Mouse (Mus musculus) embryonic facial prominence, embryonic 10.5 days (tissue): Measurements from ENCODE around the gene Donson. TPM values are rescaled to one million over a fixed set of nuclear protein-coding genes. Genes with fewer than 3 reads are reported as not detected.
A peak's percentile ranks its signal among the peaks of the same experiment; 100 is the strongest.
"Not testable (repeated sequence)": the region's sequence is repeated elsewhere in the genome, so short reads cannot be mapped to it uniquely, and the experiment has no call there.

Source experiments
- DNase-seq: peaks from one replicate; pipeline ENCODE4 v3.0.0-alpha.2; 2017; ENCODE audit warnings: low spot score
- H3K27ac ChIP-seq: fragments of 300-500 bp; sonication (generic); replicated peaks from 2 replicates; pipeline ENCODE4 v1.5.1; 2016; ENCODE audit warnings: mild to moderate bottlenecking
- H3K27me3 ChIP-seq: fragments of 300-500 bp; sonication (generic); replicated peaks from 2 replicates; pipeline ENCODE4 v1.6.1; 2016; ENCODE audit warnings: low read depth, mild to moderate bottlenecking; ENCODE audit not compliant: poor library complexity, severe bottlenecking
- H3K36me3 ChIP-seq: fragments of 300-500 bp; sonication (generic); replicated peaks from 2 replicates; pipeline ENCODE4 v1.6.1; 2016; ENCODE audit warnings: mild to moderate bottlenecking, moderate library complexity
- H3K4me1 ChIP-seq: fragments of 300-500 bp; sonication (generic); 2 replicates; pipeline ENCODE4 v1.6.1; 2016
- H3K4me3 ChIP-seq: fragments of 300-500 bp; sonication (generic); 2 replicates; pipeline ENCODE4 v1.5.1; 2016; ENCODE audit warnings: mild to moderate bottlenecking, moderate library complexity
- H3K9me3 ChIP-seq: fragments of 300-500 bp; sonication (generic); 2 replicates; pipeline ENCODE4 v1.6.1; 2016; ENCODE audit warnings: mild to moderate bottlenecking
- WGBS: fragments of 180-500 bp; shearing (Covaris S2); methylation state at CpG from one replicate; pipeline ENCODE4 v1.1.7; 2016; 5-methylcytosine and 5-hydroxymethylcytosine counted together
- polyA plus RNA-seq: library from polyadenylated mRNA; unstranded; fragments of >200 nt; fragmentation: Nextera tagmentation; extraction: Ambion mirVana; gene quantifications from 2 replicates; pipeline ENCODE4 v1.2.1, GENCODE M21; 2016

The Donson gene
- polyA plus RNA-seq, 1 experiment from 2014 or later = 37.5 TPM

DNA sequence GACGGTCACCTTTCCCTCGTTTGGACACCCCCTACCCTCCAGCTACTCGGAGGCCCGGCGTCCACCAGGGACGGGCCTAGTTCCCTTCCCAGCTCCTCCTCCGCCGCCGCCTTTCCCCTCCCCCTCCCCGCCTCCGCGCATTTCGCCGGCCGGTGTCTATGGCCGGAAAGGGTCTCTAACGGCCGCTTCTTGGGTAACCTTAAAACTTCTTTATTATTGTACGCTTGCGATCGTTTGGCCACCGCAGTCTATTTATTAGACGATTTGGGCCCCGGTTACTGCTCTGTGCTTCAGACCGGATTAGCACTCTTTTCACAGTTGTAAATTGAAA is 40.4 kb downstream of the Donson start:
- WGBS = under 1% methylated on average over 25 of the region's 25 CpGs
- peak; percentile 88 for DNase-seq
- Histone ChIP-seq H3K27me3 (no peaks in the 10 kb centered on the region), H3K4me1 (peaks cover 15% of the 10 kb centered on the region), H3K9me3 (no peaks in the 10 kb centered on the region), H3K27ac (peak overlapping the region; percentile 99), H3K4me3 (peak overlapping the region; percentile 85), H3K36me3 (peaks cover 38% of the 10 kb centered on the region)

DNA sequence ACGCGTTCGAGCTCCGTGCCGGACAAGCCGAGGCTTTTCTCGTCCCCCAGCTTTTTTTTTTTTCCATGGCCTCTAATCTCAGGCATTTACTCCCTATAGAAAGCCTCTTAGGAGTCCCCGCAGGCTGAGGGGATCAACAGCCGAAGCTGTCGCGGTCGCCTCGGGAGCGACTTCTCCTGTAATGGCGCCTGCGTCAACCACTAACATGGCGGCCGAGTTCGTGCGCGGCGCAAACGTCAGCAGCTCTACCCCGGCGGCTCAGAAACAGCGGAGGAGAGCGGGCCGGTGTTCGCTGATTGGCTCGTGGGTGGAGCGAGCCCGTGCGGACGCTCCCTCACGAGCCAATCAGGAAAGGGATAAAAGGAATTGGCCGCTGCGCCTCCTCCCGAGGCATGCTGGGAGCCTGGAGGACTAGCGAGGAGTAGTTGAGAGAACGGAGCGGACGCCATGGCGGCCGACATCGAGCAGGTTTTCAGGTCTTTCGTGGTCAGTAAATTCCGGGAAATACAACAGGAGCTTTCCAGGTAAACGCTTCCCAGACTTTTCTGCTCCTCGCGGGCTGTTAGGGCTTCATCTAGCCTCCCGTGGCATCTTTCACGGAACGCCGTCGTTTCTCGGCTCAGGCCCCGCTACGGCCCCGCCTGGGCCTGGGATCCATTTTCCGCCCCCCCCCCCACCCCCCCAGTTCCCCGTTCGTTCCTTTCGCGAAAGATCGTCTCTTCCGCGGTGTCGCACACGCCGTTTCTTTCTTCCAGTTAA is 40.9 kb downstream of the Donson start, which contains the start of gene Son:
Gene Son, plus strand, starts transcription at position 46 of the 759 bp plus-strand sequence.
- Histone ChIP-seq H3K36me3 (peaks cover 38% of the 10 kb centered on the region), H3K27me3 (no peaks in the 10 kb centered on the region), H3K9me3 (no peaks in the 10 kb centered on the region), H3K27ac (peak within 1 kb of the TSS; percentile 99), H3K4me1 (peaks cover 15% of the 10 kb centered on the region), H3K4me3 (peak within 1 kb of the TSS; percentile 85)
- DNase-seq = peak; percentile 97
- under 1% methylated on average over 70 of the region's 70 CpGs for WGBS

DNA sequence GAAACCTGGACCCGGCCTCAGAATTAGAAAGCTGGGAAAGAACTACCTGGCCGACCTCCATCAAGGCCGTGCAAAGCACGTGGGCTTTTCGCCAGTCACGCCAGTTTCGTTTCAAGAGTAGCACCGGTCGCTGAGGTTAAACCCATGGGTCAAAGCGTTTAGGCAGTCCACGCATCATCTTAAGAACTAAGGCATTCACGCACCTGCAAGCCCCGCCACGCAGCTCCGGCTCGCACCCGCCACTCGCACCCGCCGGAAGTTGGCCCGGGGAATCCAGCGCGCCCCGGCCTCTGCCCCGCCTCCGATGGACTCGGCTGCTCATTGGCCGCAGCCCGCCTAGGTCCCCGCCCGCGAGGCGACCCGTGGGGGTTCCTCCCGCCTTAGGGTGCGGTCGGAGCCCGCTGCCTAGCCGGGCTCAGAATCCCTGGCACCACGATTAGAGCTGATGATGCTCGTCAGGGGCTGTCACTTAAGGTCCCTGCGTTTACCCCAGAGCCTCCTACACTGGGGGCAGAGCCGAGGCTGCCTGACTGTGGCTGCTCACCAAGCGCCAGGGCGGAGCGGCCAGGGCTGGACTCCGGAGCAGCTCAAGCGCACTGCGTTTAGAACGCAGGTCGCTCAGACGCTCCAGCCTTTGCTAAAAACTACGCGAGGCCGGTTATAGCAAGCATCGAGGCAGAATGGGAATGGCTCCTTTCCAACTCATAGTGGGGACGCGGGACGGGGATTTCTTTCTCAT is 41.7 kb downstream of the Donson start, which contains the start of gene Gart:
Gene Gart, minus strand, starts transcription at position 272 of the 739 bp plus-strand sequence.
- H3K4me3 ChIP-seq = peak within 1 kb of the TSS; percentile 85
- DNase-seq = peak; percentile 95
- H3K36me3 ChIP-seq = peaks cover 38% of the 10 kb centered on the region
- H3K9me3 ChIP-seq = no peaks in the 10 kb centered on the region
- H3K27ac ChIP-seq = peak within 1 kb of the TSS; percentile 99
- peaks cover 15% of the 10 kb centered on the region for H3K4me1 ChIP-seq
- H3K27me3 ChIP-seq = no peaks in the 10 kb centered on the region
- under 1% methylated on average over 59 of the region's 59 CpGs for WGBS

DNA sequence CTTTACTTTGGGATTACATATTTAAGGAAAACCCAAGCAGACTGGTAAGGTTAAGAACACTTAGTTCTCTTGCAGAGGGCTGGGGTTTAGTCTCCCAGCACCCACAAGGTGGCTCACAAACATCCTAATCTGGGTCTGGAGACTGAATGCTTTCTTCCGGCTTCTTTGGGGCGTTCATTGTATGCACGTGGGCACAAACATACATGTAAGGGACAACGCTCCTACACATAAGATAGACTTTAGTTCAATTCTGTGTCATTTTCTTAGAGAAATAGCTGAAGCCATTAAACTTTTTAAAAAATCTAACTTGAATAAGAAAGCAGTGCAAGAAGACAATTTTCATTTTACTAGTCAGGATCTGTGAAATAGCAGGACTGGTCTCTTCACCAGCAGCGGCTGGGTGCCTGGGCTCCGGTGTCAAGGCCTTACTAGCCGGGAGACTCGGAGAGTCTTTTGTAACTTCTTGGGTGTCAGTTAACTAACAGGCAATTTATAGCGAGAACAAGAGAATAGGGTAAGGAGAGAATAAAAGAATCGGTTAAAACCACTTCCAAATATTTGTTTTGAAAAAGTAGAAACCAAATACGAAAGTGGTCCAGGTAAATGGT is 42.5 kb downstream of the Donson start:
- H3K36me3 ChIP-seq = peaks cover 38% of the 10 kb centered on the region
- WGBS = 2% methylated on average over 11 of the region's 11 CpGs
- peak overlapping the region; percentile 85 for H3K4me3 ChIP-seq
- no peaks in the 10 kb centered on the region for H3K9me3 ChIP-seq
- peak; percentile 28 for DNase-seq
- H3K4me1 ChIP-seq = peaks cover 15% of the 10 kb centered on the region
- H3K27me3 ChIP-seq = no peaks in the 10 kb centered on the region
- H3K27ac ChIP-seq = peak overlapping the region; percentile 99

DNA sequence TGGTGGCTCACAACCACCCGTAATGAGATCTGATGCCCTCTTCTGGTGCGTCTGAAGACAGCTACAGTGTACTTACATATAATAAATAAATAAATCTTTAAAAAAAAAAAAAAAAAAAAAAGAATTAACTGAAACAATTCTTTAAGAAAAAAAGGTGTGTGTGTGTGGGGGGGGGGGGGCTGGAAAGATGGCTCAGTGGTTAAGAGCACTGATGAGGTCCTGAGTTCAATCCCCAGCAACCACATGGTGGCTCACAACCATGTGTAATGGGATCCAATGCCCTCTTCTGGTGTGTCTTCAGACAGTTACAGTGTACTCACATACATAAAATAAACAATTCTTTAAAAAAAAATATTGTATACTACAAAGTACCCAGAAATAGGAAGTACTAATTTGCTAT is 43.1 kb downstream of the Donson start:
- not testable (repeated sequence) for DNase-seq, H3K9me3 ChIP-seq, H3K27ac ChIP-seq, H3K27me3 ChIP-seq
- Histone ChIP-seq H3K4me1 (peaks cover 15% of the 10 kb centered on the region), H3K36me3 (peaks cover 39% of the 10 kb centered on the region), H3K4me3 (peak overlapping the region; percentile 85)
- 67% methylated on average over 1 of the region's 2 CpGs for WGBS

DNA sequence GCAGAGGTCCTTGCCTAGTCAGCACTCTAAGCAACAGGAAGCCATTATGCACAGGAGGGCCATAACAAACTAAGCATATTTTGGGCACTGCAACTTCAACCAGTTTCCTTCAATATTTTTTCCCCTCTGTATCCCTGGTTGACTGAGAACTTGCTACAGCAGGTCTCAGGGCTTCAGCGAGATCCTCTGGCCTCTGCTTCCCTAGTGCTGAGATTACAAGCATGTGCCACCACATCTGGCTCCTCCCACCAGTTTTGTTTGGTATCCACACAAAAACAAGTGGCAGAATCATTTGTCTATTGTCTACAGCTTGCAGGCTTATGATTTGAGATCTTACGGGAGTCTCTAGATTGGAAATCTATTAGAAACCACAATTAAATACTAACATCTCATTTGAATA is 43.7 kb downstream of the Donson start:
- Histone ChIP-seq H3K9me3 (no peaks in the 10 kb centered on the region), H3K4me3 (no peak overlapping the region), H3K4me1 (peaks cover 10% of the 10 kb centered on the region), H3K27ac (no peak overlapping the region), H3K27me3 (no peaks in the 10 kb centered on the region), H3K36me3 (peaks cover 41% of the 10 kb centered on the region)
- DNase-seq = no peak
- 86% methylated on average over 2 of the region's 2 CpGs for WGBS

DNA sequence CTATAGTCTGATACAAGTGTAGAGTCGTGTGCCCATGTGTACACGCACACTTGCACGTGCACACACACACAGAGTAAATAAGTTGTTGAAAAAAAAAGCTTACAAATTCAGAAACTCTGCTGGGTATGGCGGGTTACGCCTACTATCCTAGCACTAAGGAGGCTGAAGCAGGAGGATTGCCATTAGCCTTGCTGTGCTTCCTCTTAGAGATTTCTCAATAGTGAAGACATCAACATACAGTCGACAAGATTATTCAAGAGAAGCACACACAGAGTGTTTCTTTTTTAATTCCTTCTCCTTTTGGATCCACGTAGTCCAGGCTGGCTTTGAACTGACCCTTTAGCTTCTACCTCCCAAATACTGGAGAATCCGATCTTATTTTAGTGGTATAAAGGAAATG is 48.4 kb downstream of the Donson start:
- WGBS = 95% methylated on average over 8 of the region's 8 CpGs

DNA sequence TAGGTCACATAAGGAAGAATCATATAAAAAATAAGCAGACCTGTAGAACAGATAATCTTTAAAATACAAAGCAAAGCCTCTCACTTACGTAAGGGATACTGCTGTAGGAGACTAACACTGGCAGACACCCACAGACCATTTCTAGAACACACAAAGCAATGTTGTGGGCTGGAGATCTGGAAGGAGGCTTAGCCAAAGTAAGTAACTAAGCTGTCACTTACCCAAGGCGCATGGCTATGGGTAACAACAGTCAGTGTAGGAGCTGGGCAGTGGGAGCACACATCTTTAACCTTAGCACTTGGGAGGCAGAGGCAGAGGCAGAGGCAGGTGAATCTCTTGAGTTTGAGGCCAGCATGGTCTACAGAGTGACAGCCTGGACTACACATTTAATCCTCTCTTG is 48.9 kb downstream of the Donson start:
- H3K27me3 ChIP-seq = no peaks in the 10 kb centered on the region
- WGBS = 93% methylated on average over 2 of the region's 2 CpGs
- H3K9me3 ChIP-seq = no peaks in the 10 kb centered on the region
- peaks cover 92% of the 10 kb centered on the region for H3K36me3 ChIP-seq
- no peak overlapping the region for H3K4me3 ChIP-seq
- no peaks in the 10 kb centered on the region for H3K4me1 ChIP-seq
- no peak overlapping the region for H3K27ac ChIP-seq
- DNase-seq = no peak

More for the DNA sequence above, 48.4 kb downstream of the Donson start:
- peaks cover 89% of the 10 kb centered on the region for H3K36me3 ChIP-seq
- H3K4me3 ChIP-seq = no peak overlapping the region
- no peak for DNase-seq
- H3K27me3 ChIP-seq = no peaks in the 10 kb centered on the region
- no peaks in the 10 kb centered on the region for H3K9me3 ChIP-seq
- no peaks in the 10 kb centered on the region for H3K4me1 ChIP-seq
- H3K27ac ChIP-seq = no peak overlapping the region

DNA sequence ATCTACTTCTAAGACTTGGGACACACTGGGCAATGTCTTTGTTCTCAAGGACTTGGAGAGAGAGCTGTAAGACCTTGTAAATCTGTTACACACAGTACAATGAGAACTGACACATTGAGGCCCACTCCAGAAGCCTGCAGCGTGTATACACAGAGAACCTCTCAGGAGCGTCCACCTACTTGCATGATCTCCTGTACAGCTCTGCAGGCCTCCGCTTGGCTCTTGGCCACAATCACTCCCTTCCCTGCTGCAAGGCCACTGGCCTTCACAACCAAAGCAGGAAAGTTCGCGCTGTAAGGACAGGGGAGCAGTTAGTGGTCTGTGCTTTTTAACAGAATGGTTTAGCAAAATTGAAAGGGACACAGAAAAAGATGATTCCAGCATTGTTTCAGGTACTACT is 49.4 kb downstream of the Donson start:
- Histone ChIP-seq H3K4me3 (no peak overlapping the region), H3K9me3 (no peaks in the 10 kb centered on the region), H3K4me1 (no peaks in the 10 kb centered on the region), H3K27me3 (no peaks in the 10 kb centered on the region), H3K27ac (no peak overlapping the region), H3K36me3 (peaks cover 96% of the 10 kb centered on the region)
- no peak for DNase-seq
- 93% methylated on average over 5 of the region's 5 CpGs for WGBS

DNA sequence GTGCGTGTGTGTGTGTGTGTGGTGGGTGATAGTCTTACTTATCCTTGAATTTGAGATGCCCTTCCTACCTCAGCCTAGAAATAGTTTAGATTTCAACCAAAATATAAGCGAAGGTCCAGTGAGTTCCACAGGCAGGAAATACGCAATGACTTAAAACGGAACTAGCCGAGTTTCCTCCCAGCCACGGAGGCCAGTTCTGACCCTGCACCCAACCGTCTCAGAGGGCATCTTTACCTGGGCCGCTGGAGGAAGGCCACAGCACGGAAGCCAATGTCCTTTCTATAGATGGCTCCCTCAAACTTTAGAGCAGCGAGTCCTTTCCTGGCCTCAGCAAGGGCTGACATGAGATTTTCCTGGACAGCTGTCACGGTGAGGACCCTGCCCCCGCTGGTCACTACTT is 54.9 kb downstream of the Donson start:
- Histone ChIP-seq H3K27ac (no peak overlapping the region), H3K36me3 (peaks cover 98% of the 10 kb centered on the region), H3K4me1 (no peaks in the 10 kb centered on the region), H3K4me3 (no peak overlapping the region), H3K27me3 (no peaks in the 10 kb centered on the region), H3K9me3 (no peaks in the 10 kb centered on the region)
- no peak for DNase-seq
- WGBS = 90% methylated on average over 12 of the region's 12 CpGs

DNA sequence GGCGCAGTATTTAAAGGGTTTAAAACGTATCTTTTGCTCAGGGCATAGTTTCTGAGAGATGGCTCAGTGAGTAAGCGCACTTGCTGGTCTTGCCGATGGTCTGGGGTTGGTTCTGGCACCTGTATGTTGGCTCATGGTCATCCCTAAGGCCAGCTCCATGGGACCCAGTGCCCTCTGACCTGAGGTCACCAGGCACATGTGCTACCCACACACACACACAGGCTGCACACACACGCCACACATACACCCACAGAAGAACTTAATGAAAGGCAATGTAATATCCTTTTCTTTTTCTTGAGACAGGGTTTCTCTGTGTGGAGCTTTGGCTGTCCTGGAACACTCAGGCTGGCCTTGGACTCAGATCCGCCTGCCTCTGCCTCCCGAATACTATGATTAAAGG is 55.6 kb downstream of the Donson start:
- no peak overlapping the region for H3K4me3 ChIP-seq
- DNase-seq = no peak
- 92% methylated on average over 7 of the region's 7 CpGs for WGBS
- no peaks in the 10 kb centered on the region for H3K9me3 ChIP-seq
- no peaks in the 10 kb centered on the region for H3K4me1 ChIP-seq
- peaks cover 98% of the 10 kb centered on the region for H3K36me3 ChIP-seq
- H3K27ac ChIP-seq = no peak overlapping the region
- H3K27me3 ChIP-seq = no peaks in the 10 kb centered on the region

DNA sequence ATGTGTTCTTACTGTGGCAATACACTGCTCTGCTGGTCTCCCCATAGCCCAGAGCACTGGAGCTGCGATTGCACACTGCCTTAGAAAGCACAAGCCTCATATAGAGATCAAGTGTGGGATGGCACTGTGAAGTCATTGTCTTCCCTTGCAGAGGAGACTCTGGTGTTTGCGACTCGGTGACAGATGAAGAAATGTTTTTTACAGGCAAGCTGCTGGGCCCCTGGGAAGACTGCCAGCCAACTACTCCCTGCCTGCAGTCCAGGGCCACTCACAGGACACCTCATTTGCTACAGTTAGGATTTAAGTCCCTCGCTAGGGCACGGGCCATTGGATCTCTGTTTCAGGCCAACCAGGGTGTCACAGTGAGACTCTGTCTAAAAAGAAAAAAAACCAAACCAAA is 56.1 kb downstream of the Donson start:
- no peaks in the 10 kb centered on the region for H3K4me1 ChIP-seq
- H3K9me3 ChIP-seq = no peaks in the 10 kb centered on the region
- peaks cover 98% of the 10 kb centered on the region for H3K36me3 ChIP-seq
- 92% methylated on average over 5 of the region's 5 CpGs for WGBS
- no peaks in the 10 kb centered on the region for H3K27me3 ChIP-seq
- H3K4me3 ChIP-seq = no peak overlapping the region
- no peak overlapping the region for H3K27ac ChIP-seq
- no peak for DNase-seq
